Mouse (Mus musculus): ENCODE data around the gene Tgfbr1. TPM values are rescaled to one million over a fixed set of nuclear protein-coding genes. Genes with fewer than 3 reads are reported as not detected.

Tgfbr1 gene
- polyA plus RNA-seq, 1 experiment from 2014 or later = 109 TPM

GRCm38 (mm10) chr4:47322315-47322714 is 30.7 kb upstream of the Tgfbr1 start:
- Histone ChIP-seq H3K4me2 (replicated peaks) (no peak overlapping the region), H3K9ac (replicated peaks) (no peak overlapping the region), H3K4me3 (no peak overlapping the region), H3K9me3 (no peaks in the 10 kb centered on the region), H3K36me3 (no peaks in the 10 kb centered on the region), H3K27ac (replicated peaks) (no peak overlapping the region), H3K4me1 (no peaks in the 10 kb centered on the region), H3K27me3 (no peaks in the 10 kb centered on the region)
- 78% methylated on average over 3 of the region's 3 CpGs for WGBS
- ATAC-seq (ENCODE audit: low FRiP score, low read depth) = no peak

- 84% methylated on average over 1 of the region's 1 CpGs for WGBS
- no peak overlapping the region for H3K4me2 ChIP-seq (replicated peaks)
- no peaks in the 10 kb centered on the region for H3K27me3 ChIP-seq
- H3K9ac ChIP-seq (replicated peaks) = no peak overlapping the region
- no peaks in the 10 kb centered on the region for H3K36me3 ChIP-seq
- no peak overlapping the region for H3K27ac ChIP-seq (replicated peaks)
- H3K4me1 ChIP-seq = no peaks in the 10 kb centered on the region
- H3K9me3 ChIP-seq = no peaks in the 10 kb centered on the region
- ATAC-seq (ENCODE audit: low FRiP score, low read depth) = no peak
- H3K4me3 ChIP-seq = no peak overlapping the region
These were observed 28.8 kb upstream of the Tgfbr1 start for GRCm38 (mm10) chr4:47324206-47324605.

GRCm38 (mm10) chr4:47327782-47328181 is 25.2 kb upstream of the Tgfbr1 start:
- Histone ChIP-seq H3K4me2 (replicated peaks) (no peak overlapping the region), H3K4me1 (no peaks in the 10 kb centered on the region), H3K36me3 (no peaks in the 10 kb centered on the region), H3K27ac (replicated peaks) (no peak overlapping the region), H3K4me3 (no peak overlapping the region), H3K9ac (replicated peaks) (no peak overlapping the region), H3K9me3 (no peaks in the 10 kb centered on the region), H3K27me3 (no peaks in the 10 kb centered on the region)
- no peak for ATAC-seq (ENCODE audit: low FRiP score, low read depth)
- 86% methylated on average over 3 of the region's 3 CpGs for WGBS

- Histone ChIP-seq H3K27ac (replicated peaks) (no peak overlapping the region), H3K36me3 (no peaks in the 10 kb centered on the region), H3K9me3 (no peaks in the 10 kb centered on the region), H3K4me2 (replicated peaks) (no peak overlapping the region), H3K9ac (replicated peaks) (no peak overlapping the region), H3K4me1 (no peaks in the 10 kb centered on the region), H3K4me3 (no peak overlapping the region), H3K27me3 (no peaks in the 10 kb centered on the region)
- ATAC-seq (ENCODE audit: low FRiP score, low read depth) = no peak
- WGBS = 9% methylated on average over 1 of the region's 1 CpGs
These were observed 23.7 kb upstream of the Tgfbr1 start for GRCm38 (mm10) chr4:47329285-47329684.

GRCm38 (mm10) chr4:47330378-47331052 is 22.5 kb upstream of the Tgfbr1 start:
- no peak overlapping the region for H3K4me3 ChIP-seq
- ATAC-seq (ENCODE audit: low FRiP score, low read depth) = no peak
- no peaks in the 10 kb centered on the region for H3K4me1 ChIP-seq
- no peak overlapping the region for H3K9ac ChIP-seq (replicated peaks)
- WGBS = 89% methylated on average over 13 of the region's 13 CpGs
- H3K9me3 ChIP-seq = no peaks in the 10 kb centered on the region
- no peaks in the 10 kb centered on the region for H3K36me3 ChIP-seq
- H3K4me2 ChIP-seq (replicated peaks) = no peak overlapping the region
- no peaks in the 10 kb centered on the region for H3K27me3 ChIP-seq
- no peak overlapping the region for H3K27ac ChIP-seq (replicated peaks)

- Histone ChIP-seq H3K27me3 (no peaks in the 10 kb centered on the region), H3K36me3 (no peaks in the 10 kb centered on the region), H3K4me3 (no peak overlapping the region), H3K4me2 (replicated peaks) (no peak overlapping the region), H3K27ac (replicated peaks) (no peak overlapping the region), H3K4me1 (no peaks in the 10 kb centered on the region), H3K9ac (replicated peaks) (no peak overlapping the region), H3K9me3 (no peaks in the 10 kb centered on the region)
- 89% methylated on average over 6 of the region's 6 CpGs for WGBS
- no peak for ATAC-seq (ENCODE audit: low FRiP score, low read depth)
These were observed 20.1 kb upstream of the Tgfbr1 start for GRCm38 (mm10) chr4:47332812-47333343.

GRCm38 (mm10) chr4:47333541-47333940 is 19.5 kb upstream of the Tgfbr1 start:
- ATAC-seq (ENCODE audit: low FRiP score, low read depth) = no peak
- no peaks in the 10 kb centered on the region for H3K4me1 ChIP-seq
- 93% methylated on average over 3 of the region's 3 CpGs for WGBS
- H3K27me3 ChIP-seq = no peaks in the 10 kb centered on the region
- H3K9ac ChIP-seq (replicated peaks) = no peak overlapping the region
- H3K36me3 ChIP-seq = no peaks in the 10 kb centered on the region
- no peak overlapping the region for H3K4me2 ChIP-seq (replicated peaks)
- H3K27ac ChIP-seq (replicated peaks) = no peak overlapping the region
- no peaks in the 10 kb centered on the region for H3K9me3 ChIP-seq
- no peak overlapping the region for H3K4me3 ChIP-seq

- Histone ChIP-seq H3K27me3 (no peaks in the 10 kb centered on the region), H3K9me3 (no peaks in the 10 kb centered on the region), H3K27ac (replicated peaks) (no peak overlapping the region), H3K9ac (replicated peaks) (no peak overlapping the region), H3K4me3 (no peak overlapping the region), H3K4me1 (peaks cover 13% of the 10 kb centered on the region; the same call in 1 of the 2 replicates), H3K36me3 (no peaks in the 10 kb centered on the region), H3K4me2 (replicated peaks) (no peak overlapping the region)
- WGBS = 94% methylated on average over 3 of the region's 3 CpGs
- no peak for ATAC-seq (ENCODE audit: low FRiP score, low read depth)
These were observed 16.0 kb upstream of the Tgfbr1 start for GRCm38 (mm10) chr4:47336941-47337600.

- Histone ChIP-seq H3K4me2 (replicated peaks) (no peak overlapping the region), H3K27ac (replicated peaks) (no peak overlapping the region), H3K36me3 (no peaks in the 10 kb centered on the region), H3K4me3 (no peak overlapping the region), H3K9me3 (no peaks in the 10 kb centered on the region), H3K4me1 (peaks cover 19% of the 10 kb centered on the region), H3K9ac (replicated peaks) (no peak overlapping the region), H3K27me3 (no peaks in the 10 kb centered on the region)
- ATAC-seq (ENCODE audit: low FRiP score, low read depth) = no peak
- WGBS = 32% methylated on average over 8 of the region's 8 CpGs
These were observed 10.4 kb upstream of the Tgfbr1 start for GRCm38 (mm10) chr4:47342632-47343031.

- no peaks in the 10 kb centered on the region for H3K9me3 ChIP-seq
- ATAC-seq (ENCODE audit: low FRiP score, low read depth) = no peak
- no peak overlapping the region for H3K4me3 ChIP-seq
- H3K27me3 ChIP-seq = peaks cover 10% of the 10 kb centered on the region
- no peak overlapping the region for H3K4me2 ChIP-seq (replicated peaks)
- H3K36me3 ChIP-seq = no peaks in the 10 kb centered on the region
- no peak overlapping the region for H3K27ac ChIP-seq (replicated peaks)
- WGBS = 83% methylated on average over 4 of the region's 4 CpGs
- H3K4me1 ChIP-seq = peaks cover 11% of the 10 kb centered on the region
- no peak overlapping the region for H3K9ac ChIP-seq (replicated peaks)
These were observed 6.0 kb upstream of the Tgfbr1 start for GRCm38 (mm10) chr4:47347022-47347421.

GRCm38 (mm10) chr4:47349759-47350158 is 3.3 kb upstream of the Tgfbr1 start:
- H3K27me3 ChIP-seq = peaks cover 10% of the 10 kb centered on the region
- no peak for ATAC-seq (ENCODE audit: low FRiP score, low read depth)
- no peak overlapping the region for H3K27ac ChIP-seq (replicated peaks)
- no peak overlapping the region for H3K9ac ChIP-seq (replicated peaks)
- 32% methylated on average over 6 of the region's 6 CpGs for WGBS
- H3K4me3 ChIP-seq = no peak overlapping the region
- H3K36me3 ChIP-seq = no peaks in the 10 kb centered on the region
- no peak overlapping the region for H3K4me2 ChIP-seq (replicated peaks)
- H3K4me1 ChIP-seq = peaks cover 12% of the 10 kb centered on the region
- no peaks in the 10 kb centered on the region for H3K9me3 ChIP-seq

GRCm38 (mm10) chr4:47351386-47352049 is 1.5 kb upstream of the Tgfbr1 start:
- no peak for ATAC-seq (ENCODE audit: low FRiP score, low read depth)
- no peak overlapping the region for H3K9ac ChIP-seq (replicated peaks)
- H3K4me3 ChIP-seq = peak overlapping the region; percentile 96

More at GRCm38 (mm10) chr4:47351386-47352049, 1.5 kb upstream of the Tgfbr1 start:
- Histone ChIP-seq H3K27me3 (peaks cover 10% of the 10 kb centered on the region), H3K27ac (replicated peaks) (no peak overlapping the region), H3K4me1 (peaks cover 22% of the 10 kb centered on the region), H3K36me3 (no peaks in the 10 kb centered on the region), H3K9me3 (no peaks in the 10 kb centered on the region), H3K4me2 (replicated peaks) (peak overlapping the region; percentile 97)
- 17% methylated on average over 9 of the region's 9 CpGs for WGBS
